Mouse (Mus musculus) neural tube, embryonic 11.5 days (tissue): Measurements from ENCODE around the gene C1rb. TPM values are rescaled to one million over a fixed set of nuclear protein-coding genes. Genes with fewer than 3 reads are reported as not detected.

ENCODE experiments used
- ATAC-seq: fragments of 200-750 bp; cut with Nextera tagmentation; 2 replicates; pipeline ENCODE4 v1.8.0; 2017; ENCODE audit warnings: moderate number of reproducible peaks, mild to moderate bottlenecking, moderate TSS enrichment, moderate library complexity; ENCODE audit not compliant: insufficient read depth, low FRiP score, low TSS enrichment
- DNase-seq: peaks from one replicate; pipeline ENCODE4 v3.0.0-alpha.2; 2015; ENCODE audit warnings: low spot score
- H3K27ac ChIP-seq: fragments of 300-500 bp; sonication (generic); 2 replicates; pipeline ENCODE4 v1.5.1; 2014; ENCODE audit warnings: low read depth, mild to moderate bottlenecking, low read length
- H3K27me3 ChIP-seq: fragments of 300-500 bp; sonication (generic); 2 replicates; pipeline ENCODE4 v1.6.1; 2014; ENCODE audit warnings: mild to moderate bottlenecking, low read length, mixed read lengths; ENCODE audit not compliant: control insufficient read depth, insufficient read depth
- H3K36me3 ChIP-seq: fragments of 300-500 bp; sonication (generic); 2 replicates; pipeline ENCODE4 v1.6.1; 2014; ENCODE audit warnings: mild to moderate bottlenecking, low read length, moderate library complexity, mixed read lengths; ENCODE audit not compliant: control insufficient read depth, insufficient read depth
- H3K4me1 ChIP-seq: fragments of 300-500 bp; sonication (generic); 2 replicates; pipeline ENCODE4 v1.6.1; 2014; ENCODE audit warnings: low read length, mixed read lengths; ENCODE audit not compliant: control insufficient read depth, insufficient read depth
- H3K4me2 ChIP-seq: fragments of 300-500 bp; sonication (generic); 2 replicates; pipeline ENCODE4 v1.6.1; 2014; ENCODE audit warnings: low read depth, mild to moderate bottlenecking, moderate library complexity
- H3K4me3 ChIP-seq: fragments of 300-500 bp; sonication (generic); 2 replicates; pipeline ENCODE4 v1.5.1; 2014; ENCODE audit warnings: low read depth, low read length
- H3K9ac ChIP-seq: fragments of 300-500 bp; sonication (generic); 2 replicates; pipeline ENCODE4 v1.6.1; 2014; ENCODE audit warnings: mild to moderate bottlenecking, low read length
- H3K9me3 ChIP-seq: fragments of 300-500 bp; sonication (generic); 2 replicates; pipeline ENCODE4 v1.6.1; 2016; ENCODE audit warnings: low read length; ENCODE audit not compliant: control insufficient read depth
- WGBS: fragments of 180-500 bp; shearing (Covaris S2); extraction: QIAGEN DNeasy Blood & Tissue Kit; methylation state at CpG from one replicate; pipeline ENCODE4 v1.1.7; 2014; 5-methylcytosine and 5-hydroxymethylcytosine counted together
- polyA plus RNA-seq: library from polyadenylated mRNA; unstranded; fragments of >200 nt; fragmentation: Nextera tagmentation; extraction: Ambion mirVana; gene quantifications from 2 replicates; pipeline ENCODE4 v1.2.1, GENCODE M21; 2014

C1rb gene
- polyA plus RNA-seq, 1 experiment from 2014 or later, result not detected

DNA sequence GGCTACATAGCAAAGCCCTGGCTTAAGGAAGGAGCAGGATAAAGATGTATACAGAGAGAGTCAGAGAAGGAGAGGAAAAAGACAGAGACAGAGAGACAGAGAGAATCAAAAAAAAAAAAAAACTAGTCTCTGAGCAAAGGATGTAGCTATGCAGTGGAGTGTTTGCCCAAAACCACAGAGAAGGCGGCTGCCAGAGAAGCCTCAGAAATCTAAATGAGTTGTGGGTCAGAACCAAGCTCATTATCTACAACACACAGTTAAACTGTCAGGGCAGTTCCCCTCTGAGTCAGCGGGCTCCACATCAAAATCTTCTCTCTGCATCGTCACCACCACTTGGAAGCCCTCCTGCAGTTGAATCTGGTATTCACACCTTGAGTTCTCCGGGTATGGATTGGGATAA, 60.7 kb downstream of the C1rb start:
- Histone ChIP-seq H3K4me1 (no peaks in the 10 kb centered on the region), H3K36me3 (no peaks in the 10 kb centered on the region), H3K27ac (no peak overlapping the region), H3K27me3 (no peaks in the 10 kb centered on the region), H3K9ac (no peak overlapping the region), H3K4me2 (no peak overlapping the region), H3K4me3 (no peak overlapping the region), H3K9me3 (no peaks in the 10 kb centered on the region)
- ATAC-seq, result no peak
- no peak for DNase-seq
- 85% methylated on average over 4 of the region's 4 CpGs for WGBS

Other genes starting within 250 kb of the C1rb start
- gene Pex5, start 155.2 kb upstream of the C1rb start, polyA plus RNA-seq, result 45.9 and 54.4 TPM in 2 replicates
- gene Clstn3, start 105.5 kb upstream of the C1rb start, polyA plus RNA-seq, result 17.2 TPM in 2 replicates
- 0.12 and 0.17 TPM in 2 replicates for gene C1rl, start 77.2 kb upstream of the C1rb start, polyA plus RNA-seq
- gene C1ra, start 57.9 kb upstream of the C1rb start, polyA plus RNA-seq, result 0.12 TPM in 1 of 2 replicates, not detected in the other
- 0.28 and 0.73 TPM in 2 replicates for gene C1s1, start 27.9 kb upstream of the C1rb start, polyA plus RNA-seq
- gene C1s2, start 65.8 kb downstream of the C1rb start, polyA plus RNA-seq, result not detected in 2 replicates
- 37.3 and 42.2 TPM in 2 replicates for gene Lpcat3, start 92.7 kb downstream of the C1rb start, polyA plus RNA-seq
- 202 and 204 TPM in 2 replicates for gene Emg1, start 141.9 kb downstream of the C1rb start, polyA plus RNA-seq
- gene Phb2, start 142.0 kb downstream of the C1rb start, polyA plus RNA-seq, result 362 and 370 TPM in 2 replicates
- 6.9 and 8.0 TPM in 2 replicates for gene Ptpn6, start 168.4 kb downstream of the C1rb start, polyA plus RNA-seq
- gene Grcc10, start 171.1 kb downstream of the C1rb start, polyA plus RNA-seq, result 456 and 504 TPM in 2 replicates
- gene Gm45234, start 185.7 kb downstream of the C1rb start, polyA plus RNA-seq, result not detected in 2 replicates
- 11.8 and 12.1 TPM in 2 replicates for gene Atn1, start 186.2 kb downstream of the C1rb start, polyA plus RNA-seq
- gene Eno2, start 199.4 kb downstream of the C1rb start, polyA plus RNA-seq, result 8.5 and 9.8 TPM in 2 replicates
- gene Lrrc23, start 209.4 kb downstream of the C1rb start, polyA plus RNA-seq, result 0.27 and 1.4 TPM in 2 replicates
- gene Spsb2, start 238.4 kb downstream of the C1rb start, polyA plus RNA-seq, result 6.3 and 6.9 TPM in 2 replicates
- gene Tpi1, start 244.0 kb downstream of the C1rb start, polyA plus RNA-seq, result 622 and 634 TPM in 2 replicates